Mouse (Mus musculus) cerebellum, postnatal 36 days (tissue): Measurements from ENCODE around the gene Tnr.

Source experiments
- DNase-seq, 2 experiments: peaks; one replicate each; pipeline ENCODE4 v3.0.0; 2021 to 2022; ENCODE audit warnings: mixed read lengths in 2 of 2

Tnr gene

GRCm38 (mm10) chr1:159567171-159567570, 43.6 kb downstream of the Tnr start:
- no peak for DNase-seq

- no peak for DNase-seq
Measured at GRCm38 (mm10) chr1:159570270-159570669, 46.7 kb downstream of the Tnr start.

DNA sequence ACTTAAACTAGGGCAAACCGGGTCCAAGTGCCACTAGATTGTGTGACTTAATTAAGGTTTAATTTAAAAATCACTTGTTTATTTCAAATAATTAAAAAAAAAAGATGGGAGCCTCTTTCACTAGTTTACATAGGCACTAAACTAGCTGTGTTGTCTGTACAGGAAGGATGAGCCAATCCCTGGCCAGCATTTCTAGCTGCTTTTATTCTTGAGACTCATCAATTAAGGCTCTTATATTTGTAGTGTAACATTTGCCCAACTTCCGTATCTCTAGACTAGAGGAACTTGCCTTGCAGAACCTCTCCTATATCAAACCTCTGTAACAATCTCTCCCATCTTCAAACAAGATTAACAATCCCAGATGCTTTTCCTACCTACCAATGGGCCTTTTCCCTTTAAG, 47.3 kb downstream of the Tnr start:
- DNase-seq = no peak

GRCm38 (mm10) chr1:159571951-159572350, 48.4 kb downstream of the Tnr start:
- no peak for DNase-seq

GRCm38 (mm10) chr1:159573116-159573515, 49.5 kb downstream of the Tnr start:
- no peak for DNase-seq

DNA sequence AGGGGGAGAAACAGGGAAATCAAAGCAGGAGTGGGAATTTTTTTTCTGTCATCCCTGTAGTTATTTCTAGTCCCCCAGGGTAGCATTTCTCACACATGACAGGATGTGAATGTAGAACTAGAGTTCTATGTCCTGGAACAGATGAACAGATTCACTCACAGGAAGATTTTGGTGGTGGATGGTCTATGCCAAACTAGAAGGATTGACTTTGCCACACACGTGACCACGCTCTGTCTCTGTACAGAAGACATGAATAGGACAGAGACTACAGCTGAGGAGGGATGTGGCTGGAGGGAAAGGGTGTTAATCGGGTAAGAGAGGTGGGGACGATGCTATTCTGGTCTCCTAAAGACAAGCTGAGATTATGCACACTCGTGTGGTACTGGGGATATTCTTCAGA, 51.1 kb downstream of the Tnr start:
- no peak for DNase-seq

DNA sequence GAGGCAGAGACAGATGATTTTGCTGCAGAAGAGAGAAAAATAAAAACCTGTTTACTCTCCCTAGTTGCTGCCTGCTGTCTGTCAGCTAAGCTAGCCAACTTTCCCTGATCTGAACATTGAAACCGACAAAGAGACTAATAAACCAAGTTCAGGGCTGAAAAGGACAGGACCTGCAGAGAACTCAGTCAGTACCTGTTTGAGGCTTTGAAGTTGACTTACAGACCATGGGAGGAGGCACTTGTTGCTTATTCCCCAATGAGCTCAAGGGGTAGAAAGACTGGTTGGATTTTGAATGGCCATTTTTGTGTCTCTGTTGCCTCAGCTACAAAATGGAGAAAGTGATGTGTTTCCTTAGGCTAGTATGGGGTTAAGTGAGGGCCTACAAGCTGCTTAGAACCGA, 52.7 kb downstream of the Tnr start:
- DNase-seq = no peak

DNA sequence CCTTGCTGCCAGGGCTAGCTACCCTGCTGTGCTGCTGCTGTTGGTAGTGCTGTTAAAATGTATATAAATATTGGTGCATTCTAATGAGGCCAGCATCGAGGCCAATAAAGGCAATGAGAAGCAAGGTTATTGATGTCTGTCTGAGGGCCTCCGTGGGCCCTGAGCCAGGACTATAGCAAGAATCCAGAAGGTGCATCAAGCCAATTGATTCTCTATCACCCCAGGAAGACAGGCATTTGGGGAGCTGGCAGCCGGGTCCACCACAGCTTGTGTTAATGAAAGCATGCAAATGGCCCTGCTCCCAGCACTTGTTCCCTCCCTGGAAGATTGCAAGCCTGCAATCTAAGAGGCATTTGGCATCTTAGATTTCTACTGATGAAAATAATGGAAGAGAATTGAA, 54.8 kb downstream of the Tnr start:
- DNase-seq = peak; percentile 11 to 40

GRCm38 (mm10) chr1:159580335-159580921, 56.9 kb downstream of the Tnr start:
- DNase-seq = no peak

GRCm38 (mm10) chr1:159583877-159584276, 60.3 kb downstream of the Tnr start:
- no peak for DNase-seq

DNA sequence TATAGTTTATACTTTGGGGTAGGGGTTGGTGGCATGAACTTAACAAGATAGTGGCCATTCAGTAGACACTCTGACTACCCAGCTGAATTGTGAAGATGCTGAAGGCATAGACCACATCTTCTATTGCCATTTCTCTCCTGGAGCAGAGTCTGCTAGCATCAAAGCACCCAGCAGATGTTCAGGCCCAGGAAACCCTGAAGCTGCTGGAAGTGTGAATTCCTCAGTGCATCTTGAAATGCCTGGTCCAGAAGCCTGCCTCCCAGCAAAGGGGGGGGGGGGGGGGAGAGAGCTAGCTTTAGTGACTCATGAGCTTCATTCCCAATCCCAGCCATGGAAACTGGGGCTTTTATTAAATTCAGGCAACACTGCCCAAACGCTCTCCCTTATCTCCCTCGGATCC, 65.2 kb downstream of the Tnr start:
- no peak for DNase-seq

GRCm38 (mm10) chr1:159594099-159595058, 70.8 kb downstream of the Tnr start:
- DNase-seq = peak; percentile 44 to 54

DNA sequence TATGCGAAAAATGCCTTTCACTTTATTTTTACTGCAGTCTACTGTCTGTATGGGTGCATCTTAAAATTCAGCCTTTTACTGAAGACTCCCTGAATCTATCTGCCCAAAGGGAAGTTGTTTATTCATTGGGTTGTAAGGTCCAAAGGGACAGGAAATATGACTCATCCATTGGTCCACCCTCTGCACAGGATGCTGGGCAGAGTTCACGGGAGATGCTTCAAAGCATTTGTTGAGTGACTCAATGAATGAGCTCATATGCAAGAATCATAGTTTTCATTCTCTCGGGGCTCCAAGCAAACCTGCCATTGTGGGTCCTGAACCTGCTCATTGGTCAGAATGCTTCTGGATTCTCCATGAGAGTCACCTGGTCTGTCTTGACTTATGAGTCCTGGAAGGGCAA, 72.2 kb downstream of the Tnr start:
- DNase-seq = no peak

GRCm38 (mm10) chr1:159596640-159597039, 73.1 kb downstream of the Tnr start:
- DNase-seq = no peak

GRCm38 (mm10) chr1:159613561-159613960, 90.0 kb downstream of the Tnr start:
- DNase-seq = peak; percentile 23 to 43

DNA sequence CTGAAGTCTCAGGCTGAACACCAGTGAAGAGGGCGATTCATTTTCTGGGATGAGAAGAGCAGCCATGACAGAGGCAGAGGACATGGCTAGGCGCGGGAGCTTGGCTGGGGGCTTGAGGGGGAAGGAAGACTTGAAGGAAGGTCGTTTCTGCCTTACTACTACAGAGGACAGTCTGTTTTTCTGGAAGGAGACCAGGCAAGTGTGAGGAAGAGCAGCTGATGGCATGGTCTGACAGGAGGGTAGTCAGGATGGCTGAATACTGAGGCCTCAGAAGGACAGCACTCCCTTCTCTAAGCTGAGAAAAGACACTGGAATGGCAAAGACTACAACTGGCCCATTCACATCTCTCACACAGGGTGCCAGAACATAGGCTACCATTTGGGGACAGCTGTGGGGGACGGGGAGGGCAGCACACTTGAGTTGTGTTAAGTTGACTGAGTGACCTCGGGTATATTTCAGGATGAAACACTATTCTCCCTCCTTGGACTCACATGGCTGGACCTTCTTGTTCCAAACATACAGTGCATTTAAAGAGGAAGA, 90.6 kb downstream of the Tnr start:
- no peak for DNase-seq

DNA sequence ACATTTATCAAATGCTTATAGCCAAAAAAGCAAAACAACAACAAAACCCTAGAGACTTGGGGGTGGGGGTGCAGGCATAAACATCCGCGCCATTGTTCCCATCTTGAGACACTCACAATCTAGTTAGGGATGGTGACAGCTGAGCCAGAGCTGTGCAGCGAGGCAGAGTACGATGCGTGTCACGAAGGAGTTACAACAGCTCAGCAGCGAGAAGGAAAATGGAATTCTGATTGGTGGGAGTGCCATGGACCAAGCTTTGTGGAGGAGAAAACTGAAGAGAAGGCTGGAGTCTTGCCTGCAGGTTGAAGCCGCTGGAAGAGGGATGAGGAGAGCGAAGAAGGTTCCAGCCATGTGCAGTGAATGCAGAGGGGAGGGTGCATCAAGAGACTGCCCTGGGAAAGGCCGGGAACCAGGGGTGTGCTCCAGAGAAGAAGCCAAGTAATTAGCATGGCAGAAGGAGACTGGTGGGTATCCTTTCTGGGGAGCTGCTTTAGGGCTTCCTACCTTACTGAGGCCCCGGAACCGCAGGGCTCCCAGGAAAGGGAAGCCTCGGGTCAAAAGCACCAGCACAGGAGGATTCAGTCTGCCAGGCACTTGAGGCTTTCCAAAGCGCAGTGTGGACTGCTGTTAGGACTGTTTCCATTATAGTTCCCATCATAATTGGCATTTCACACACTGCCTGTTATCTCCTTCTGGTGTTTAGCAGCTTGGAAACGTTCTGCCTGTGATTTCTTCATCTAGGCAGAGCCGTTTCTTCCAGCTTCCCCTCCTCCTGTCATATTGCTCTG, 91.3 kb downstream of the Tnr start:
- DNase-seq = peak in 1 of 2 experiments; percentile 25

- DNase-seq = peak; percentile 17 to 27
Measured at GRCm38 (mm10) chr1:159615686-159616085, 92.1 kb downstream of the Tnr start.

DNA sequence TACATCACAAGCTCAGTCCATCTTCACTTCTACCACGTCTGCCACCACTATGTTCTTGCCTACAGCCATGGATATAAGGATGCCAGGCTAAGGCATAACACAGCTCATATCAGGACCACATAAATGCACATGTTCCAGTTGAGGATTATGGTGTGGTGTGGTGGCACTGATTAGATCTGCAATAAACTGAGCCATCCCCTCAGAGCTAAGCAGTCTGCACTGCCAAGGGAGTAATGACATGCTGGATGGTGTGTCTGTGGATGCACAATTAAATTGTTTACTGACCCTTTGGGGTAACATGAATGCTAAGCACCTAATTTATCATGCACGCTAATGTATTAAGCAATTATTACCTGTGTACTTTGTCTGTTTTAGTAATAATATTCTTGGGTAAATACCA, 95.6 kb downstream of the Tnr start:
- no peak for DNase-seq

GRCm38 (mm10) chr1:159621321-159621720, 97.8 kb downstream of the Tnr start:
- no peak for DNase-seq

DNA sequence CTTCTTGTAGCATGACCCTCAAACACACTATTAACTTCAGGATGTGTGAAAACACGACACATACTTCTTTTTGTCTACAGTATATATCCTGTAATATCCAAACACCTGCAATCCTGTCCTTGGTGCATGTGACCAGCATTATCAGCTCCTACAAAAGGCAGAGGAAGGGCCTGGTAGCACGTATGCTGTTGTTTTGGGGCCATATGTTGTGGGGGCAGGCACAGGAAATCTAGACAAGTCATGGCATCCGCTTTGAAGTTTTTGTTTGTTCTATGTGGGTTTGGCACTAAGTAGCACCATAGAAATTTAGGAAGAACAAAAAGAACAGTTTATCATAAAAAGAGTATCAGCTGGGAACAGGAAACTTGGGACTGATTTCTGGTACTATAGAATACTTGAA, 105.5 kb downstream of the Tnr start:
- DNase-seq = no peak

DNA sequence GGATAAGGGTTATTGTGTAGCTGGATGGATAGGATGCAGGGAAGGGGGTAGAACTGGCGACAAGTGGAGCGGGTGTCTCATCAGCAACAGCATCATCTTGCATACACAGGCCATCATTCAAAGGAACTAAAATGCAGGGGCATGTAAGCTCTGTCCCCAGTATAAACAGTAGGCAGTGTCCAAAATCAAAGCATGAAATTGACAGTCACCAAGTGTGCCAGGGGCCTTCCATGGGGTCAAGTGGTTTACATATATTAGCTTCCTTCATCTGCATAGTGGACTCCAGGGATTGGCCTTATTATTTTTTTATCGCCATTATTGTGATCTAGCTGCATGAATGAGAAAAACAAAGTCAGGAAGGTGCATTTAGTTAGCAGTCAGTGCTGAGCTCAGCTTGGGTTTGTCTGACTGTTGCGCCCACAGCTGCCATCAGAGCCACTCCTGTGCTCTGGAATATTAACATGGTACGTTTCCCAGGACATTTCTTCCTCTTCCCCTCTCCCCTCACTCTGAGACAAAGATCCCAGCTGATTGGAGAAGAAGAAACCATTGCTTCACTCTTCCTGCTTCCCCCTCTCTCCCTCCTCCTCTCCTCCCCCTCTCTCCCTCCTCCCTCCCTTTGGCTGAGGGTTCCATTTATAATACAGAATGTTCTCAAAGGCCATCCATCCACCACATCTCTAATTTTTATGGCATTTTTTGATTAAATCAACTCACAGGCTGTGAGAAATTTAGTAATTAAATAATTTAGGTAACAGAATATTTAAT, 106.4 kb downstream of the Tnr start:
- no peak for DNase-seq
